Mouse (Mus musculus) effector memory CD4-positive, alpha-beta T cell, adult 7 months (primary cell): ENCODE results near the gene Fam131c. TPM values are rescaled to one million over a fixed set of nuclear protein-coding genes. Genes with fewer than 3 reads are reported as not detected.

Experiments
- polyA plus RNA-seq: library from polyadenylated mRNA; unstranded; fragments of 100-300 nt; shearing (Covaris generic); gene quantifications from one replicate; pipeline ENCODE4 v1.2.1, GENCODE M21; 2017

Fam131c gene
- not detected for polyA plus RNA-seq

GRCm38 (mm10) chr4:141367997-141368791, at the start of gene Fam131c:
Gene Fam131c (plus strand): TSS chr4:141368220.

GRCm38 (mm10) chr4:141398545-141398944, 30.5 kb downstream of the Fam131c start, which contains the start of gene Clcnka:
Gene Clcnka (minus strand): TSS chr4:141398724.

GRCm38 (mm10) chr4:141415924-141416323, 47.9 kb downstream of the Fam131c start, which contains the start of gene Clcnkb:
Gene Clcnkb (minus strand): TSS chr4:141416014.

GRCm38 (mm10) chr4:141420192-141420829, 52.3 kb downstream of the Fam131c start, which contains the start of gene Hspb7:
Gene Hspb7 (plus strand): TSS chr4:141420779.

Other genes starting within 250 kb of the Fam131c start
- 54.4 TPM for gene Szrd1, start 228.4 kb upstream of the Fam131c start, polyA plus RNA-seq
- 26.0 TPM for gene Fbxo42, start 220.3 kb upstream of the Fam131c start, polyA plus RNA-seq
- gene Rsg1, start 154.3 kb upstream of the Fam131c start, polyA plus RNA-seq: 1.6 TPM
- gene Arhgef19, start 128.7 kb upstream of the Fam131c start, polyA plus RNA-seq: 0.22 TPM
- gene Epha2, start 67.0 kb upstream of the Fam131c start, polyA plus RNA-seq: not detected
- not detected for gene Clcnka, start 30.5 kb downstream of the Fam131c start, polyA plus RNA-seq
- not detected for gene Clcnkb, start 47.8 kb downstream of the Fam131c start, polyA plus RNA-seq
- gene Hspb7, start 52.6 kb downstream of the Fam131c start, polyA plus RNA-seq: not detected
- not detected for gene Srarp, start 67.9 kb downstream of the Fam131c start, polyA plus RNA-seq
- gene Zbtb17, start 76.4 kb downstream of the Fam131c start, polyA plus RNA-seq: 41.1 TPM
- 21.2 TPM for gene Spen, start 170.4 kb downstream of the Fam131c start, polyA plus RNA-seq
- not detected for gene Fblim1, start 237.9 kb downstream of the Fam131c start, polyA plus RNA-seq